Mouse (Mus musculus): ENCODE results near the gene Tomm40l.

DNA sequence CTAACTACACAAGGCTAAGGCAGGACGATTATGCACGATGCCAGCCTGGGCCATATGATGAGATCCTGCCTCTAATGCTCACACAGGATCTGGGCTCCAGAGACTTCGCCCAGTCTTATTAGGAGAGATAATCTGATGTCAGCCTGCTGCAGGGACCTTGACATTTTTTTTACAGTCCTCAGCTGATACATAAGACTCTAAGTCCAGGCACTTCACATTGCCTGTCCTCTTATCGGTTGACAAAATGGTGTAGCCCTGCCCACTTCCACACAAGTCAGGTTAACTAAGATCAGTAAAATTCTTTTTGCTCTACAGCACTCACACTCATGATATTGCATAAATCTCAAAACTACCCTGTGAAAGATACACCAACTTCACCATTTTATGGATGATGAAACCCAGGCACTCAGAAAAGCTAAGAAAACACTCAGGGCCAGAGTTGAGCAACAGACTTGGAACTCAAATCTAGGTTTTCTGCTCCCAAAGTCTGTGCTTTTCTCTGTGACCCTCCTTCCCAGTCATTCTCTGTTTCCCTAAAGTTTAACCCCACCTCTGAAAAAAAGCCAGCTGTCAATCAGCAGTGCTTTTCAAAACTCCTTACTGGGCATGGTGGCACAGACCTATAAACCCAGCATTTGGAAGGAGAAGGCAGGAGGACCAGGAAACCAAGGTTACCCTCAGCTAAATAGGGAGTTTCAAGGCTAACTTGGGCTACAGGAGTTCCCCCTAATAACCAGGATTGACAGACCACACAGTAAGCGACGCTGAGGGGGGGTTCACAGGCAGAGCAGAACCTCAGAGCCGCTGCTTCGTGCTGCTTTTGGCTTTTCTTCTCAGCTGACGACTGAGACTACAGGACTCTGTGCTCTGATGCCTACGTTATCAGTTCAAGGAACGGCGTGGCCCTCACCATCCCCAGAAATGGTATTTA is 10.8 kb upstream of the Tomm40l start:
- TF ChIP-seq ZC3H11A (IDR thresholded peaks at IDR 0.05; ENCODE audit: borderline replicate concordance, low read depth, low read length) (no peak), ZNF384 (IDR thresholded peaks at IDR 0.05; ENCODE audit: low read depth, low read length) (no peak), MAFK (IDR thresholded peaks at IDR 0.05; ENCODE audit: insufficient read depth, low read depth, low read length) (no peak)
